ENCODE assay signal across 8 mouse cellular contexts in the genomic region with DNA sequence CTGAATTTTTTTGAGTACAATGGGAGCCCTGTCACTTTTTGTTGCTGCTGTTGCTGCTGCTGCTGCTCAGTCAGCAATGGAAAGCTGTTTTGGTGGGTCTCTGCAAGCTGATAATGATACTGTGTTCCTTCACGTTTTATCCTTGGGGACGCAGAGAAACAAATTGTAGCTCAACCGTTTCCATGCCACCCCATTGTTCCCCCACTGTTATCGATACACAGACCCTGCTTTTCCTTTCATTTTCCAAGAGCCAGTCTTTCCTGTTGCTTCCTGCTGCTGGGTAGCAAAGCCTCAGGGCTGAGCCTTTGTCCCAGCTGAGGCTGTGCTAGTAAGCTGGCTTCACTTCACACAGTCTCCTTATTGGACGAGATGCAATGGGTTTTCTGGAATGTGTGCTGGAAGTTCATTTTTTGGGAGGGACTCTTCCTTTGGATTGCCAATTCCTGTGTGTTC.
DNase-seq lines count a peak whose midpoint lies in the region; ATAC-seq and TF ChIP-seq lines count a peak whose summit lies in the region.

No protein-coding gene starts in this region.

- TF ChIP-seq CTCF in G1E (IDR thresholded peaks at IDR 0.05; ENCODE audit: low read depth, low read length): no peak

- no peaks in the 10 kb centered on the region for H3K9me3 ChIP-seq in G1E (replicated peaks)
- no peaks in the 10 kb centered on the region for H3K9me3 ChIP-seq in heart, embryonic 13.5 days
- no peaks in the 10 kb centered on the region for H3K9me3 ChIP-seq in midbrain, embryonic 12.5 days

- H3K4me2 ChIP-seq in heart, embryonic 13.5 days: peak overlapping the region; percentile 53
- H3K4me2 ChIP-seq in midbrain, embryonic 12.5 days (replicated peaks): peak overlapping the region; percentile 40

- H3K4me1 ChIP-seq in G1E (ENCODE audit: insufficient read depth, low read depth, low read length): peaks cover 92% of the 10 kb centered on the region
- H3K4me1 ChIP-seq in heart, embryonic 13.5 days: peaks cover 87% of the 10 kb centered on the region
- H3K4me1 ChIP-seq in midbrain, embryonic 12.5 days: peaks cover 48% of the 10 kb centered on the region

- 20% methylated on average over 5 of the region's 5 CpGs for WGBS in heart, embryonic 13.5 days
- WGBS in midbrain, embryonic 12.5 days: 3% methylated on average over 5 of the region's 5 CpGs

- H3K9ac ChIP-seq in heart, embryonic 13.5 days: peak overlapping the region; percentile 58
- H3K9ac ChIP-seq in midbrain, embryonic 12.5 days (replicated peaks): peak overlapping the region; percentile 20

- peaks cover 39% of the 10 kb centered on the region for H3K36me3 ChIP-seq in G1E (replicated peaks)
- no peaks in the 10 kb centered on the region for H3K36me3 ChIP-seq in heart, embryonic 13.5 days
- no peaks in the 10 kb centered on the region for H3K36me3 ChIP-seq in midbrain, embryonic 12.5 days

- no peak for ATAC-seq in G1E (ENCODE audit: extremely low read depth, insufficient number of reproducible peaks, low FRiP score, poor library complexity, severe bottlenecking)
- ATAC-seq in heart, embryonic 13.5 days (ENCODE audit: extremely low read depth, insufficient number of reproducible peaks, low FRiP score, low TSS enrichment): no peak
- ATAC-seq in midbrain, embryonic 12.5 days (ENCODE audit: low FRiP score, low read depth): peak; percentile 81

- H3K27me3 ChIP-seq in G1E (ENCODE audit: insufficient read depth, low read length): no peaks in the 10 kb centered on the region
- no peaks in the 10 kb centered on the region for H3K27me3 ChIP-seq in heart, embryonic 13.5 days (replicated peaks)
- no peaks in the 10 kb centered on the region for H3K27me3 ChIP-seq in midbrain, embryonic 12.5 days

- DNase-seq in G1E (ENCODE audit: low spot score): no peak
- DNase-seq in embryo, embryonic 10.5 days (ENCODE audit: low spot score): peak; percentile 74
- peak; percentile 48 to 66 for DNase-seq in kidney, postnatal 4 days
- DNase-seq in right cerebral cortex, adult 18-20 months: no peak
- no peak for DNase-seq in right cerebral cortex, postnatal 14 days
- DNase-seq in cerebellum, postnatal 4 days (ENCODE audit: low spot score in 2 of 2): no peak

- H3K27ac ChIP-seq in heart, embryonic 13.5 days (replicated peaks): peak overlapping the region; percentile 80
- H3K27ac ChIP-seq in midbrain, embryonic 12.5 days (replicated peaks): peak overlapping the region; percentile 84

- H3K4me3 ChIP-seq in G1E (ENCODE audit: low read depth, low read length): peak overlapping the region; percentile 37; the same call in 1 of the 2 replicates
- H3K4me3 ChIP-seq in heart, embryonic 13.5 days: peak overlapping the region; percentile 22
- 0 out of 2 replicates have a peak overlapping the region, but pooled peaks have one; percentile 9 for H3K4me3 ChIP-seq in midbrain, embryonic 12.5 days

Comparison
In these comparisons a context has a peak if more than half of its experiments do, and no peak if none do; other contexts are left out.
1. DNase-seq: peak in embryo, embryonic 10.5 days (single experiment) and kidney, postnatal 4 days (2 of 2); none in G1E (single experiment), right cerebral cortex, adult 18-20 months (single experiment), right cerebral cortex, postnatal 14 days (single experiment) and cerebellum, postnatal 4 days (0 of 2).
2. Peak in every context shown above with its lines, with median percentiles within 50 percentile points of each other: H3K4me3 ChIP-seq.